Mouse (Mus musculus) heart, adult 2 months (tissue): ENCODE results near the gene Samd4. TPM values are rescaled to one million over a fixed set of nuclear protein-coding genes. Genes with fewer than 3 reads are reported as not detected.

Experiments used
- DNase-seq, 2 experiments: peaks; one replicate each; pipeline ENCODE4 v3.0.0; 2021
- H3K27ac ChIP-seq: fragments of 200-600 bp; 2 replicates; pipeline ENCODE4 v1.8.1; 2022
- H3K27me3 ChIP-seq: fragments of 200-500 bp; 2 replicates; pipeline ENCODE4 v1.6.1; 2012; ENCODE audit warnings: mild to moderate bottlenecking, low read length, inconsistent platforms, mixed read lengths; ENCODE audit not compliant: control insufficient read depth, insufficient read depth
- H3K36me3 ChIP-seq: fragments of 200-500 bp; 2 replicates; pipeline ENCODE4 v1.6.1; 2012; ENCODE audit warnings: low read length, inconsistent platforms; ENCODE audit not compliant: control insufficient read depth, insufficient read depth
- H3K4me1 ChIP-seq: fragments of 200-500 bp; 2 replicates; pipeline ENCODE4 v1.6.1; 2011; ENCODE audit warnings: low read length; ENCODE audit not compliant: control insufficient read depth, insufficient read depth
- H3K4me3 ChIP-seq: fragments of 200-600 bp; 2 replicates; pipeline ENCODE4 v1.8.1; 2022
- H3K79me2 ChIP-seq: fragments of 200-500 bp; replicated peaks from 2 replicates; pipeline ENCODE4 v1.6.1; 2012; ENCODE audit warnings: mild to moderate bottlenecking, inconsistent platforms, low read length, moderate library complexity, mixed read lengths; ENCODE audit not compliant: control insufficient read depth, insufficient read depth
- H3K9ac ChIP-seq: fragments of 200-500 bp; 2 replicates; pipeline ENCODE4 v1.6.1; 2012; ENCODE audit warnings: low read depth, mild to moderate bottlenecking, control low read depth, inconsistent platforms, low read length, mixed read lengths
- CTCF ChIP-seq: fragments of 200-600 bp; IDR thresholded peaks from 2 replicates; pipeline ENCODE4 v1.8.1; 2022; ENCODE audit warnings: antibody characterized with exemption, mild to moderate bottlenecking, moderate library complexity
- EP300 ChIP-seq: fragments of 200-500 bp; IDR thresholded peaks from 2 replicates; pipeline ENCODE4 v1.6.1; 2011; ENCODE audit warnings: low read depth, low read length, control low read depth; ENCODE audit not compliant: insufficient read depth
- POLR2A ChIP-seq: fragments of 200-500 bp; IDR thresholded peaks from 2 replicates; pipeline ENCODE4 v1.6.1; 2011; ENCODE audit warnings: mild to moderate bottlenecking, low read depth, low read length, control low read depth; ENCODE audit not compliant: insufficient read depth
- WGBS: fragments of 180-500 bp; shearing (Covaris S2); methylation state at CpG from one replicate; pipeline ENCODE4 v1.1.7; 2018; 5-methylcytosine and 5-hydroxymethylcytosine counted together
- intact Hi-C: fragments of 180-260 bp; cut with DNase I; formaldehyde crosslinking; loops from one replicate; pipeline ENCODE4 v1.15.1; 2025
- polyA plus RNA-seq: library from polyadenylated mRNA; depleted of rRNA; stranded (reverse); fragments of >200 nt; gene quantifications from 2 replicates; pipeline ENCODE4 v1.2.3, GENCODE M21; 2012
- total RNA-seq, 2 experiments: library from RNA; stranded (reverse); gene quantifications; 2 replicates each; pipeline ENCODE4 v1.2.3; 2021

Gene Samd4
- total and polyA plus RNA-seq, 3 experiments, result 23.8 to 62.3 (median 51.7) TPM

GRCm38 (mm10) chr14:46883871-46884441 lies 1.3 kb downstream of the Samd4 start:
- no peaks in the 10 kb centered on the region; the same call in 1 of the 2 replicates for H3K79me2 ChIP-seq
- H3K27me3 ChIP-seq, result no peaks in the 10 kb centered on the region
- intact Hi-C loops, result loop anchor here (1.0 to 5.0 kb wide), 4 partner anchors 63 to 305 kb away; partner anchors contain the start of gene Gch1
- peak; percentile 64 to 75 for DNase-seq
- TF ChIP-seq POLR2A (no peak), EP300 (no peak), CTCF (no peak)
- WGBS, result under 1% methylated on average over 29 of the region's 29 CpGs
- H3K4me1 ChIP-seq, result peaks cover 2% of the 10 kb centered on the region
- peak overlapping the region; percentile 66 for H3K4me3 ChIP-seq
- H3K36me3 ChIP-seq, result peaks cover 14% of the 10 kb centered on the region
- H3K27ac ChIP-seq, result peak overlapping the region; percentile 73
- H3K9ac ChIP-seq, result peak overlapping the region; percentile 98

GRCm38 (mm10) chr14:46884701-46885428 lies 2.2 kb downstream of the Samd4 start:
- intact Hi-C loops, result loop anchor here (1.0 to 5.0 kb wide), 2 partner anchors 67 to 201 kb away; no protein-coding TSS in a partner anchor
- Histone ChIP-seq H3K4me1 (peaks cover 2% of the 10 kb centered on the region), H3K27me3 (no peaks in the 10 kb centered on the region), H3K36me3 (peaks cover 14% of the 10 kb centered on the region), H3K4me3 (peak overlapping the region; percentile 66), H3K27ac (peak overlapping the region; percentile 73), H3K9ac (peak overlapping the region; percentile 83), H3K79me2 (peaks cover 2% of the 10 kb centered on the region)
- DNase-seq, result peak; percentile 76 to 80
- under 1% methylated on average over 50 of the region's 52 CpGs for WGBS
- TF ChIP-seq CTCF, result no peak
- no peak for TF ChIP-seq EP300
- no peak for TF ChIP-seq POLR2A

GRCm38 (mm10) chr14:46885429-46885755 lies 2.7 kb downstream of the Samd4 start:
- TF ChIP-seq POLR2A (no peak), EP300 (no peak), CTCF (peak; percentile 20; the same call in 1 of the 2 replicates)
- H3K27me3 ChIP-seq, result no peaks in the 10 kb centered on the region
- peaks cover 14% of the 10 kb centered on the region for H3K36me3 ChIP-seq
- H3K9ac ChIP-seq, result peak overlapping the region; percentile 75
- peaks cover 2% of the 10 kb centered on the region for H3K4me1 ChIP-seq
- intact Hi-C loops, result no loop called here
- WGBS, result 8% methylated on average over 7 of the region's 7 CpGs
- DNase-seq, result peak in 1 of 2 experiments; percentile 17
- peak overlapping the region; percentile 73 for H3K27ac ChIP-seq
- peaks cover 5% of the 10 kb centered on the region for H3K79me2 ChIP-seq
- H3K4me3 ChIP-seq, result peak overlapping the region; percentile 66

- Histone ChIP-seq H3K27ac (peak overlapping the region; percentile 73), H3K27me3 (no peaks in the 10 kb centered on the region), H3K36me3 (peaks cover 13% of the 10 kb centered on the region), H3K4me1 (peaks cover 2% of the 10 kb centered on the region), H3K79me2 (peaks cover 5% of the 10 kb centered on the region), H3K9ac (peak overlapping the region; percentile 75), H3K4me3 (peak overlapping the region; percentile 8; the same call in 1 of the 2 replicates)
- 8% methylated on average over 5 of the region's 5 CpGs for WGBS
- no peak for TF ChIP-seq CTCF
- peak; percentile 46; the same call in 1 of the 2 replicates for TF ChIP-seq POLR2A
- TF ChIP-seq EP300, result 0 out of 2 replicates have a peak, but pooled peaks have one; percentile 45
- DNase-seq, result peak; percentile 63 to 73
- intact Hi-C loops, result no loop called here
These were observed 3.2 kb downstream of the Samd4 start for GRCm38 (mm10) chr14:46885891-46886301.

- peaks cover 11% of the 10 kb centered on the region for H3K79me2 ChIP-seq
- H3K27me3 ChIP-seq, result no peaks in the 10 kb centered on the region
- H3K27ac ChIP-seq, result no peak overlapping the region; the same call in 1 of the 2 replicates
- H3K9ac ChIP-seq, result no peak overlapping the region
- peaks cover 2% of the 10 kb centered on the region for H3K4me1 ChIP-seq
- intact Hi-C loops, result no loop called here
- H3K4me3 ChIP-seq, result no peak overlapping the region
- TF ChIP-seq EP300, result no peak
- no peak for TF ChIP-seq CTCF
- no peak for TF ChIP-seq POLR2A
- 64% methylated on average over 4 of the region's 4 CpGs for WGBS
- peaks cover 16% of the 10 kb centered on the region for H3K36me3 ChIP-seq
- DNase-seq, result no peak
These were observed 6.4 kb downstream of the Samd4 start for GRCm38 (mm10) chr14:46889096-46889495.
